Mouse (Mus musculus) ES-Bruce4 (cell line): ENCODE data around the gene Iffo1. TPM values are rescaled to one million over a fixed set of nuclear protein-coding genes. Genes with fewer than 3 reads are reported as not detected.

Source experiments
- H3K27ac ChIP-seq: 2 replicates; pipeline ENCODE4 v1.5.1; 2012; ENCODE audit warnings: low read length, inconsistent platforms; ENCODE audit not compliant: insufficient read depth
- H3K27me3 ChIP-seq: 2 replicates; pipeline ENCODE4 v1.6.1; 2012; ENCODE audit warnings: mild to moderate bottlenecking, low read length, inconsistent platforms; ENCODE audit not compliant: control insufficient read depth, poor library complexity, insufficient read depth, severe bottlenecking
- H3K36me3 ChIP-seq: 2 replicates; pipeline ENCODE4 v1.6.1; 2012; ENCODE audit warnings: inconsistent platforms, mild to moderate bottlenecking, low read length, moderate library complexity; ENCODE audit not compliant: control insufficient read depth, poor library complexity, insufficient read depth, severe bottlenecking
- H3K4me1 ChIP-seq: one replicate; pipeline ENCODE4 v1.8.1; 2011; ENCODE audit warnings: low read length; ENCODE audit not compliant: control insufficient read depth, insufficient read depth
- H3K4me3 ChIP-seq: 2 replicates; pipeline ENCODE4 v1.5.1; 2011; ENCODE audit warnings: low read depth, mild to moderate bottlenecking, low read length
- H3K9ac ChIP-seq: 2 replicates; pipeline ENCODE4 v1.6.1; 2012; ENCODE audit warnings: low read depth, mild to moderate bottlenecking, inconsistent platforms; ENCODE audit not compliant: poor library complexity, severe bottlenecking
- H3K9me3 ChIP-seq: replicated peaks from 2 replicates; pipeline ENCODE4 v1.6.1; 2012; ENCODE audit warnings: mild to moderate bottlenecking, low read length, inconsistent platforms; ENCODE audit not compliant: control insufficient read depth, poor library complexity, insufficient read depth, severe bottlenecking
- CTCF ChIP-seq: IDR thresholded peaks from one replicate; pipeline ENCODE4 v1.8.1; 2011; ENCODE audit warnings: low read depth, low read length
- EP300 ChIP-seq: IDR thresholded peaks from 2 replicates; pipeline ENCODE4 v1.6.1; 2011; ENCODE audit warnings: low read depth, low read length; ENCODE audit not compliant: insufficient read depth
- POLR2A ChIP-seq: IDR thresholded peaks from one replicate; pipeline ENCODE4 v1.8.1; 2011; ENCODE audit warnings: low read length; ENCODE audit not compliant: insufficient read depth
- polyA plus RNA-seq: library from polyadenylated mRNA; stranded (reverse); fragments of >200 nt; gene quantifications from 2 replicates; pipeline ENCODE4 v1.2.4, GENCODE M21; 2011; ENCODE audit warnings: low read depth; ENCODE audit not compliant: missing spikeins, insufficient read depth, insufficient read length

Iffo1 gene
- 8.3 and 9.9 TPM in 2 replicates for polyA plus RNA-seq

DNA sequence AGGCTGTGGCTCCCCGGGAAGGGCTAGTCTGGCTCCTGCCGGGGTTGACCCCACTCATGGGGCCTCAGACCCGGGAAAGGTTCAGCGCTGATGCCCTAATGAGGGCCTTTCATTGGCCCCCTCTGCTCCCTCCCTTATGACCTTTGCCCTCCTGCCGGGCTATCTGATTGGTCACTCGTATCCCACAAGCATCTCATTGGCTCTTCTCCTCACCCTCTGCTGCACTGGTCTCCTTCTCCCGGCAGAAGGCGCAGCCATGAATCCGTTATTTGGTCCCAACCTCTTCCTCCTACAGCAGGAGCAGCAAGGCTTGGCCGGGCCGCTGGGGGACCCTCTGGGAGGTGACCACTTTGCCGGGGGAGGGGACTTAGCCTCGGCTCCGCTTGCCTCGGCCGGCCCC lies at the start of gene Iffo1:
TSS of gene Iffo1 (plus strand) at position 241 of the 400 bp plus-strand sequence.
- Histone ChIP-seq H3K9me3 (no peaks in the 10 kb centered on the region), H3K36me3 (peaks cover 29% of the 10 kb centered on the region), H3K4me3 (peak within 1 kb of the TSS; percentile 59), H3K4me1 (peaks cover 3% of the 10 kb centered on the region), H3K9ac (peak within 1 kb of the TSS; percentile 39), H3K27ac (peak within 1 kb of the TSS; percentile 12; the same call in 1 of the 2 replicates), H3K27me3 (no peaks in the 10 kb centered on the region)
- no peak for TF ChIP-seq CTCF
- TF ChIP-seq EP300: no peak
- TF ChIP-seq POLR2A: peak; percentile 53

DNA sequence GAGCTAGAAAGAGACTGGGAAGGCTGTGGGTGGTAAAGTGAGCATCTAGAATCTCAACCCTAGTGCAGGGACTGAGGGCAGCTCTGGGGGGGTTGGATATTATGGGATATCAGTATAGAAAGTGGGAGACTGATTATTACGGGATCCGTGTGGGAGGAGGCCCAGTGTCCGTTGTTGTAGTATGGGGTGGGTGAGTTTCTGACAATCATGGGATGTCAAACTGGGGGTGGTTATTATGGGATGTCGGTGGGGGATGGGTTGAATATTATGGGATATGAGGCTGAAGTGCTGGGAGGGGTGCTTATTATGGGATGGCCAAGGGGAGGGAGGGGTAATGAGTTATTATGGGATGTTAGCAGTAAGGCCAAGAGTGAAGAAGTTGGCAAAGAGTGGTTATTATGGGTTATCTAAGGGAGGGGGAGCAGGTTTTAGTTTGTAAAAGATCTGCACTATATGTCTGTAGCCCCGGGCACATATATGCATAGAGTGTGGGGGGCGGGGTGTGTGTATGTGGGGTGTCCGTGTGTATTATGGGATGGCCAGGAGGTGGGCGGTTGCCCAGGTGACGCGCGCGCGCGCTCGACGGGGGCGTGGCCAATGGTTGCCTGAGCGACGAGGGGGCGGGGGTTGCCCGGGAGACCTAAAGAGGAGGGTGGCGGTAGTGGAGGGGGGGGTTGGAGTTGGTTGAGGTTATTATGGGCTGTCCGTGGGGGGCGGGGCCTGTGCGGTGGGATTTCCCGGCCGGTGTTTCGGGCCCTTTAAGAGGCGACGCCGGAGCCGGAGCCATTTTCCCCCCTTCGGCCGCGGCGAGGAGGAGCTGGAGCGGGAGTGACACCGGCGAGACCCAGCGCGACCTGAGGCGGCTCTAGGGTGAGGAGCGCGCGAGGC lies 49.4 kb upstream of the Iffo1 start, which contains the start of gene Chd4:
TSS of gene Chd4 (plus strand) at position 591 of the 888 bp plus-strand sequence.
- H3K9me3 ChIP-seq: no peaks in the 10 kb centered on the region
- TF ChIP-seq CTCF (no peak), POLR2A (peak; percentile 50), EP300 (no peak)

DNA sequence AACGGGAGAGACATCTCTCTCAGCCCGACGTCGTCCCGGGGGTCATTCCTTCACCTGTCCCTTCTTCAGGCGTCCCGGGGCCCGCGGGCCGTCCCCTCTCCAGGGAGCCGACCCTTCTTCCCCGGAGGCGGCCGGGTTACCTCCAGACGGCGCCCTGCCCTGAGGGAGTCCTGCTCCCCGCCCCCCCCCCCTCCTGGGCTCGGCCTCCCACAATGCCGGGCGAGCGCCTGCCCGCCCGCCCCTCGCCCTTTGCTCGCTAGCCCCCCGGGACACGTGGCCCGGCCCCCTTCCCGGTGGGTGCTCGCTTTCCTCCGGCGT lies 48.8 kb upstream of the Iffo1 start:
- Histone ChIP-seq H3K4me1 (no peaks in the 10 kb centered on the region), H3K4me3 (peak overlapping the region; percentile 92)
- TF ChIP-seq CTCF (no peak), POLR2A (no peak), EP300 (no peak)

More for the DNA sequence above, 49.4 kb upstream of the Iffo1 start, which contains the start of gene Chd4:
- no peaks in the 10 kb centered on the region for H3K27me3 ChIP-seq
- peaks cover 18% of the 10 kb centered on the region for H3K36me3 ChIP-seq
- H3K4me1 ChIP-seq: no peaks in the 10 kb centered on the region
- peak within 1 kb of the TSS; percentile 92 for H3K4me3 ChIP-seq
- H3K9ac ChIP-seq: peak within 1 kb of the TSS; percentile 97
- H3K27ac ChIP-seq: no peak within 1 kb of the TSS

DNA sequence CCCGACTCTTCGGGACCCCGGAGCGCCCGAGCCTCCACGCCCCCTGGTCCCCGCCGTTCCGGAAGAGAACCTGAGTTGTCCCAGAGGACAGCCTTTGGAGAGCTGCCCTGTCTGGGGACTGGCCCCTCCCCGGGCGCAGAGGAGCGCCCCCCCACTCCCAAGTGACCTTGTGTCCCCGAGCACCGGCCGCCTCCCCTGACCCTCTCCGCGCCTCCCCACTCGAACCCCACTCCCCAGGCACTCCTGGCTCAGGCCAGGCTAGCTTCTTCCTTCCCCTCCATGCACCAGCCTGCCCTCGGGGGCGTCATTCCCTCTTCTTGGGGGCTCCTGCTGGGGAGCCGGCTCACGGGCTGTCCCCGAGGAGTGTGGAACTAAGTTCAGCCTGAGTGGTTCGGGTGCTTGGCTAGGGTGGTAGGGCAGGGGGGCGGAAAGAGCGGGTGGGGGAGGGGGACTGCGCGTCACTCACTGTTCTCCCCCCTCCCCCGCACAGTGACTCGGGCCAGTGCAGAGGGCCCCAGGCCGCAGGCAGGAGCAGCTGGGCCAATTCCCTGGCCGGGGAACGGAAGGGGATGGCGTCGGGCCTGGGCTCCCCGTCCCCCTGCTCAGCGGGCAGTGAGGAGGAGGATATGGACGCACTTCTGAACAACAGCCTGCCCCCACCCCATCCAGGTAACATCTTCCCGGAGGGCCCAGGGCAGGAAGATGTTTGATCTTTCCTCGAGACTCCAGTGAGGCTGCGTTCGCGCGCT lies 48.3 kb upstream of the Iffo1 start:
- Histone ChIP-seq H3K9me3 (no peaks in the 10 kb centered on the region), H3K9ac (peak overlapping the region; percentile 97), H3K36me3 (peaks cover 30% of the 10 kb centered on the region), H3K27me3 (no peaks in the 10 kb centered on the region), H3K4me1 (no peaks in the 10 kb centered on the region), H3K4me3 (peak overlapping the region; percentile 92), H3K27ac (no peak overlapping the region)
- TF ChIP-seq POLR2A (no peak), CTCF (no peak), EP300 (no peak)

More for the DNA sequence above, 48.8 kb upstream of the Iffo1 start:
- Histone ChIP-seq H3K36me3 (peaks cover 24% of the 10 kb centered on the region), H3K9me3 (no peaks in the 10 kb centered on the region), H3K9ac (peak overlapping the region; percentile 97), H3K27ac (no peak overlapping the region), H3K27me3 (no peaks in the 10 kb centered on the region)

DNA sequence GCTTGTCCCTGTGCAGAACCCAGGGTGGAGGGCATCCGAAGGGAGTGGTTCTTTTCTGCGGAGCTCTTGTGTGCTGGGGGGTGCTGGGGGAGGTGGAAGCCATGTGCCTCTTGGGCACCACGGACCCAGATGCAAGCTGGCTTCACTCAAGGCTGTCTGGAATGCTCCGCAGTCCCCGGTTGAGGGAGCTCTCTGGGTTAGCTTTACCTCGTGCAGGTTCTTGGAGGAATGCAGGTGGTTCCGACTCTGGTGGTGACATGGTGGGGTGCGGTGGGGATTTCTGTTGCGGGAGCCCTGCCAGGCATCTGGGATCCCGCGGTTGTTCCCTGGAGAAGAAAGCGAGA lies 47.7 kb upstream of the Iffo1 start:
- H3K27me3 ChIP-seq: no peaks in the 10 kb centered on the region
- H3K4me3 ChIP-seq: peak overlapping the region; percentile 92
- no peak for TF ChIP-seq EP300
- TF ChIP-seq CTCF: no peak
- no peak for TF ChIP-seq POLR2A
- H3K36me3 ChIP-seq: peaks cover 34% of the 10 kb centered on the region
- no peak overlapping the region for H3K27ac ChIP-seq
- peak overlapping the region; percentile 97 for H3K9ac ChIP-seq
- H3K4me1 ChIP-seq: no peaks in the 10 kb centered on the region
- H3K9me3 ChIP-seq: no peaks in the 10 kb centered on the region

DNA sequence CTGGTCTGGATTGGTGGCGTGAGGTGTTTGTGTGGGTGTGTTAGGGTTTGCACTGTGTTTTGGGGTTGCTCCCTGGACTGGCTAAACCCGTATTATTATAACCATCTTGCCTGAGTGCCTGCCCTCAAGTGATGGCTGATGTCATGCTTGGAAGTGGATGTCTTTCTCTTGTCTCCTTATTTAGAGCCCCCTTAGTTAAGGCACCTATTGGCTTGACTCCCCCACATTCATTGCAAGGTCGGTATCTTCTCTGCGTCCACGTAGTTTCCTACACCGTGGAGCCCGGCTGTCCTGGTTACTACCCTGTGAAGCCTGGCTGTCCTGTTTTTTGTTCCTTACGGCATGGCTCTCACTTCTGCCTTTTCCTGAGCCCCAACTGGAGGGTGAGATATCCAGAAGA lies 47.1 kb upstream of the Iffo1 start:
- H3K27ac ChIP-seq: no peak overlapping the region
- TF ChIP-seq EP300 (no peak), POLR2A (no peak), CTCF (no peak)
- peak overlapping the region; percentile 92 for H3K4me3 ChIP-seq
- H3K27me3 ChIP-seq: no peaks in the 10 kb centered on the region
- H3K4me1 ChIP-seq: no peaks in the 10 kb centered on the region
- H3K36me3 ChIP-seq: peaks cover 40% of the 10 kb centered on the region
- H3K9ac ChIP-seq: peak overlapping the region; percentile 97
- no peaks in the 10 kb centered on the region for H3K9me3 ChIP-seq
